Mouse (Mus musculus): ENCODE measurements around the gene Grik5.
A peak's percentile ranks its signal among the peaks of the same experiment; 100 is the strongest.

The Grik5 gene

DNA sequence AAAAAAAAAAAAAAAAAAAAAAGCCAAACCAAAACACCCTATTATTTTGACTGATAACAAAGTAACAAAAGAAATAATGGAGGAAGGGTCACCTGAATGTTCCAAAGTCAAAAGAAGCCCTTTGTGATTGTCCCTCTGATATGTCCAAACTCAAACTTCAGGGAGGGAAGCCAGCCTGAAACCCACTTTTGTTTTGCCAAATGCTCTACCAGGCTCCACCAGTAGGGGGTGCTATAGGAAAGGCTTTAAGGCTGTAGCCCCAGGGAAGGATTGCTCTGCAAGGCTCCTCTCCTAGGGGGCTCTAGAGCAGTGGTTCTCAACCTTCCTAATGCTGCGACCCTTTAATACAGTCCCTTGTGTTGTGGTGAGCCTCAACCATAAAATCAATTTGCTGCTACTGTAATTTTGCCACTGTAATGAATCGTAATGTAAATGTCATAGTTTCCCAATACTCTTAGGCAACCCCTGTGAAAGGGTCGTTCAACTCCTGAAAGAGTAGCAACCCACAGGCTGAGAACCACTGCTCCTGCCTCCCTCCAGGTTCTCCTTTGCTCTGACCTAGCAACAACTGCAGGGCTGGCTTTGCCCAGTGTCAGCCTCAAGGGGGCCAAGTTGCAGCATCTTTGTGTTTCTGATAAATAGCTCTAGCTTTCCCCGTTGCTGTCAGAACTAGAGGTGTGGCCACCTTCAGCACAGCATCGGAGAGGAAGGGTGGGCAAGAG, 42.0 kb downstream of the Grik5 start:
- peak; percentile 59 for DNase-seq

DNA sequence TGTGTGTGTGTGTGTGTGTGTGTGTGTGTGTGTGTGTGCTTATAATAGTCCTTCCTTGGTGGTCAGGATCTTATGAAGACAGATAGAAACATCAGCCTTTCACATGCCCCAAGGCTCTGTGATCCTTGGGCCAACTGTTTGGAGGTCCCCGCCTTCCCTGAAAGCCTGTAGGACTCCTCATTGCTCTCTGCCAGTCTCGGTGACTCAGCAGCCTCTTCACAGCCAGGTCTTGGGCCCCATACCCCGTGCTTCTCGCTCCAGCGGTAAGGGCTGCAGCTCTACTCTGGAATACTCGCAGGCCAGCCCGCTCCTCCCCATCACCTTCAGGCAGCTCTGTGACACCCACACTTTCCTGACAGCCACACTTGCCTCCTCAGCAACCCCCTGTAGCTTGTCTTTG, 45.7 kb downstream of the Grik5 start:
- no peak for DNase-seq

DNA sequence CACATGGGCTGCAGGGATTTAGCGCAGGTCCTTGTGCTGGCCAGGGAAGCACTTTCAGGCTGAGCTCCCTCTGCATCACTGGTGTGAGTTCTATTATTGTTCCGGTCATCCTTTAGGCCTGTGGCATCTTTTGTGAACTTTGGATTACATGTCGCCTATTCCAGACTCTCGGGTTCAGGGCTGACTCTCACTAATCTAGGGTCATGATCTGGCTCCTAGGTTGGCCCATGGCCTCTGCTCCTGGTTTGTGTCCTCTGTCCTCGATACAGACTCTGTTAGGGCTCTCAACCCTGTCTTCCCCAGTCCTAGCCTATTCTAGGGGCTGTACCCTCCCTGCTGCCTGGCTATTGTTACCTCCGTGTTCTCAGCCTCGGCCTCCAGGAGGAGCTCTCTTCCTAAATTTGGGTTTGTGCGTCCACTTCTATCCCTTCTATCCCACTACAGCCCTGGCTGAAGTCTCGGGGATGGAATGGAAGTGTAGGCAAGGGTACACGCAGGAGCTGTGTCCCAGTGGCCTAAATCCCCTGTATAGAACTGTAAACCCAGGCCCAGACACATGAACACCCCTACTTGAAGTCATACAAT, 46.2 kb downstream of the Grik5 start:
- no peak for DNase-seq

GRCm38 (mm10) chr7:25011592-25011991, 60.6 kb downstream of the Grik5 start:
- no peak for DNase-seq

GRCm38 (mm10) chr7:25010090-25010913, 61.8 kb downstream of the Grik5 start:
- DNase-seq = peak; percentile 76

GRCm38 (mm10) chr7:25009099-25009700, 62.9 kb downstream of the Grik5 start:
- peak; percentile 73 for DNase-seq

DNA sequence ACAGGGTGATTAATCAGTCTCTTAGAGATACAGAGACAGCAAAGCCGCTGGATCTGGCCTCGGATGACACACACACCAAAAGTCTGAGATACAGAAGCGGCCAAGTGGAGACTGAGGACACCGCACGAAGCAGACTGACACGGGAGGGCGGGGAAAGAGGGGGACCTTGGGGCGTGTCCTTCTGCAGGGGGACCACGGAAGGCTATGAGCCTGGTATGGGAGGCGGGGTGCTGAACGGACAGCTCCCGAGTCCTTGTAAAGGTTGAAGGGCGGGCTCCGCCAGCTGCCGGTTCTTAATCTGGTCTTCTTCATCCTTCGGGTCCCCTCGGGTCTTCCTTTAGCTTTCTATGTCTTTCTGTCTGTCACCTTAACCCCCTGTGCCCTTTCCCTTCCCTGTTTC, 63.5 kb downstream of the Grik5 start:
- DNase-seq = no peak

DNA sequence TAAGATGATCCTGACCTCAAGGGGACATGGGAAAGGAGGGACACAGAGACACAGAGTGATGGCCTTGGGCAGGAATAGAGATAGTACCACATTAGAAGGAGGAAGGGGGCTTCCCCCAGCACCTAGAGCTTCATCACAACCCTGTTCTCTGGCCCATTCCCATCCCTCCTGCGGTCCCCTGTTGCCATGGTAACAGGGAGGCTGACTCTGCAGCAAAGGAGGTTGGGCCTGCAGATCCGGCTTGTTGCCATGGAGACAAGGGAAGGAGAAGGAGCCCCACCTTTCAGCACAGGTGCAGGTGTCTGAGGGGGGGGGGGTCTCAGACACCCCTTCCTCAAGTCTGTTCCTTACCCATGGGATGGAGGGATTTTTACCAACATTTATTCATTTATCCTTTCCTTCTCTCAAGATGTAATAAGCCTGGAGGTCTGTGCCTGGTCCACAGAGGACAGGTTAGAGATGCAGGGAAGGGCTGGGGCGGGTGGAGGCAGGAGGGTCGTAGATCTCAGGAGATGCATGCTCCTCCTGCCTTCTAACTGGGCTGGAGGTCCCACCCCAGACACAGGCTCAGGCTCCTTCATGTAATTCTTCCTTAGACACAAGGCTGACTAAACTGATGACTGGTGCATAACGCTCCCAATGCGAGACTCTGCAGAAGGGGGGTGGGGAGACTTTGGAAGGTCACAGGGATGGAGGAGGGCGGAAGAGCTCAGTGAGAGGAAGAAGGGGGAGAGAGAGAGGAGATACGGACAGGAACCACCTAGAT, 64.4 kb downstream of the Grik5 start:
- DNase-seq = peak; percentile 78

DNA sequence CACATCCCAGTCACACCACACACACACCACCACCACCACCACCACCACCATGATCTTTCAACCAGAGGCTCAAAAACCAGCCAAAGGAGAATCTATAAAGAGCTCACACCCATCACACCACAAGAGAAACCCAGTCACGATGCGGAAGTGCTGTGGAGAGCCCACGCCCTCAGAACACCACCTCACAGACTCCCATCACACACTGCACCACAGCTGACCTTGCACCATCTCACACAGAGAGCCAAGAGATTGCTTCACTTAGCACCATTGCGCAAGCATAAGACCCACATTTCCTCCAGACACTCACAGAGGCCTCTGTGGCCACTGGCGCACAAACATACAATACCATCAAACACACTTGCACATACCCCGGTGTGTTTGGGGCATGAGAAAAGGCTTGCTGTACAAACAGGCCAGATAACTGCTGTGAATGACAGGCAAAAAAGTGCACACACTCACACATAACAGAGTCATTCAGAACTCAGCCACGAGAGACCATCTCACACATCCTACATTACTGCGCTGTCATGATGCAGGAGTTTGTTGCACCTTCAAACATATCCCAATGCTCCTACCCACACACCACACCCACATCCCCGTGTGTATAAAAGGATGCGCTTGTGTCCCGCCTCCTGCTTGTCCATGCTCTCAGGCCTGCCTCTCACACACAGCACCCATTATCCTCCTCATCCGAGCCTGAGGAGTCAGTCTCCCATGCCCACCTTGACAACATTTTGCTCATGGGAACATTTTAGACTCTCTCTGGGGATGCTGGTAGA, 65.4 kb downstream of the Grik5 start:
- DNase-seq = peak; percentile 80

DNA sequence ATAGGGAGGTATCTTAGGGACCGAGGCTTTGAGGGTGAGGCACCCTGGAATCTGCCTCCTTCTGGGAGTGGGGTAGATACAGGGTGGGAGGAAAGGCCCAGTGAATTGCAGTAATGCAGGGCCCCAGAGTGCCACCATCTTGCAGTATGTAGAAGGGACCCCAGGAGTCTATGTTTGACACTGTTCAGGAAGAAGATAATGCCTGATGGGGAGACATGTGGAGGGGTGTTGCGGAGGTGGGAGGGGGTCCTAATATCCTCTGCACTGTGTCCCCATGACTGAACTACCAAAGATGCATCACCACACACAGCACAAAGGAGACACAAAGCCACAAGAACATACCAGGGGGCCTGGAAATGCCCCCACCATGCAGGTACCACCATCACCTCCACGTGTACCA, 66.0 kb downstream of the Grik5 start:
- no peak for DNase-seq

- peak; percentile 87 for DNase-seq
These were observed 66.6 kb downstream of the Grik5 start, which contains the start of gene Atp1a3 for GRCm38 (mm10) chr7:25005421-25006065. Atp1a3 (minus strand) TSS chr7:25005958.

- no peak for DNase-seq
These were observed 67.3 kb downstream of the Grik5 start for GRCm38 (mm10) chr7:25004806-25005205.

DNA sequence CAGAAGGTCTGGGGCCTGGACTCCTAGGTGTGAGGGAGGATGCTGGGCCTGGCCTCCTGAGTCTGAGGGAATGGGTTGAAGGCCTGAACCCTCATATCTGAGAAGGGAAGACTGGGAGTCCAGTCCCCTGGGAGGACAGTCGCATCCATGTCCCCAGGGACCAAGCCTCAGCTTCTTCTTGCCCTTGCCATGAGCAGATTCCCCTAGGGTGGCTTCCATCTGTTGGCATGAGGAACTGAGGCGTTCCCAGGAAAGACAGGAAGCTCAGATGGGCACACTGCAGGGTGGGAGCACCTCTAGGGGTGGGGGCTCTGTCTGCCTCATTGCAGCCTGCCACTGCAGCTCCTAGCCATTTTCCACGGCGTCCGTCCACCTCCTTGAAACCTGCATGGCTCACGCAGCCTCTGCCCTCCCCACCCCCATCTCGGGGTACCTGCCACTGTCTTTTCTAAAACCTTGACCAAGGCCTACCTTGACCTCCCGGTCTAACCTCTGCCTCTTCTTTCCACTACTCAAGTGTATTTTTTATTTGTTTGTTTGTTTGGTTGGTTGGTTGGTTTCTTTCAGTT, 68.2 kb downstream of the Grik5 start:
- DNase-seq = no peak

DNA sequence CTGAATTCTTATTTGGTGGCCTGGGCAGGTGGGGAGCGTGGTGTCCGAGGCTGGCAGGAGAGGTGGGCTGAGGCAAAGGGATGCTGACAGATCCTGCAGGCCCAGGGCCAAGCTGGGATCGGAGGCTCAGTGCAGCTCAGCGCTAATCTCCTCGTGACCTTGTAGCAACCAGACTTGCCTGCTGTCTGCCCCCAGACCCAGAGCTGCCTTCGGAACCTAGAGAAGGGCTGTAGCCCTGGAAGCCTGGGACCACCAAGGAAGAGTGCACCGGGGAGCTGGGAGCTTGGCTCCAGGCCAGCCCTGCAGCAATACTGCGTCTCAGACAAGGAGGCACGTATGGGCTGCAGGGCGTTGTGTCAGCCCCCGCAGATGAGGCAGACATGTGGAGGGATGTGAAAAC, 68.9 kb downstream of the Grik5 start:
- DNase-seq = no peak

DNA sequence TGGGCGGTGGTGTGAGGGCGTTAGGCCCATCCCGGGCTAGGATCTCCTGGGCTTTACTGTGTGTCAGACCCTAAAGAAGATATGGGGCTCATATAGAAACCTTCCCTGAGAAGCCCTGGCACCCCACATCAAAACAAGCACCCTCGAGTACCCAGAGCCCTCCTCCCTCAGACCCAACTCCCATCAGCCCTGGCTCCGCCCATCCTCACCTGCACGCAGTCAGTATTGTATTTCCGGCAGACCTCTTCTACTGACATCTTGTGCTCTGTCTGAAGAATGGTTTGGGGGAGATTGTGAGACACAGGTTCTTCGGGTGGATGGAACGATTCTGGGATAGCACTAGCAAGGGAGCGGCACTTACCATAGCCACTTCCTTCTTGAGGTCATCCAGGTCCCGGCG, 71.4 kb downstream of the Grik5 start:
- DNase-seq = no peak

GRCm38 (mm10) chr7:25000211-25000610, 71.9 kb downstream of the Grik5 start:
- DNase-seq = no peak

DNA sequence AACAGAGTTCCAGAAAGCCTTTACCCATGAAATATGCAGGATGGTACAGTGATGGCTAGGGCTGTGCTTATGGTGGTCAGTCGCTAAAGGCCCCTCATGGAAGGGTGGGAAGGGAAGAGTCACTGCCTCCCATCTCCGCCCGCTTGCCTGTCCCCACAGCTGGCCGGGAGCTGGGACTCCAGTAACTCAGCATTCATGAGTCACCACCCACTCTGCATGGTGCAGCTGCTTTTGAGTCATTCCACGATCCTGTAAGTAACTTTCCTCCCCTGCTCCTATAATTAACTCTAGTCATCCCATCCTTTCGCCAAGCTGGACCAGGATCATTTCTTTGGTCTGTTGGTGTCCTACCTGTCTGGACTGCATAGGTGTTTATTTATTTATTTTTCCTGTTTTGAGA, 79.1 kb downstream of the Grik5 start:
- no peak for DNase-seq

GRCm38 (mm10) chr7:24990478-24990877, 81.7 kb downstream of the Grik5 start:
- no peak for DNase-seq

DNA sequence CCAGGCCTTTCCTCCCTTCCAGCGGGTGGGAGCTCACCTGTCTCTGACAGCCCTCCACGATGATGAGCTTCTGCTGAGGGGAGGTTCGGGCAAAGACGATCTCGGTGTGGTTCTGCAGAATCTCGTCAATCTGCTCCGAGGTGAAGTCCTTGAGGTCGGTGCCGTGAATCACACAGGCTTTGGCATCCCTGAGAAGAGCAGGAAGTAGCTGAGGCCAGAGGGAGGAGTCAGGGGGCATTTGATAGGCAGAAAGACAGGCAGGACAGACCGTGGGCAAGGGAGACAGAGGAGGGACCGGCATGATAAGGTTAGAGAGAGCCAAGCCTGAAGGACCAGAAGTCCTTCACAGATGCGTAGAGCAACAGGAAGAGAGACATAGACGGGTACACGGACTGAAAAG, 84.2 kb downstream of the Grik5 start:
- no peak for DNase-seq

DNA sequence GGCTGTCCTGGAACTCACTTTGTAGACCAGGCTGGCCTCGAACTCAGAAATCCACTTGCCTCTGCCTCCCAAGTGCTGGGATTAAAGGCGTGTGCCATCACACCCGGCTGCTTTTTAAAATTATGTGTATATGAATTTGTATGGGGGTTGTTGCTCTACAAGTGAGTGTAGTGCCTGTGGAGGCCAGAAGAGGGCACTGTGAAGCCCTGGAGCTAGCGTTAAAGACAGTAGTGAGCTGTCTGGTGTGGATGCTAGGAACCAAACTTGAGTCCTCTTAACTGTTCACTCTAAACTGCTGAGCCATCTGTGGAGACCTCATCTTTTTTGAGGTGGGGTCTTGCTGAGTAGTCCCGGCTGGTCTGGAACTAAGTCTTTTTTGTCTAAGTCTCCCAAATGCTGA, 86.3 kb downstream of the Grik5 start:
- DNase-seq = no peak

- no peak for DNase-seq
These were observed 87.8 kb downstream of the Grik5 start for GRCm38 (mm10) chr7:24984307-24984706.

Data from right cerebral cortex, postnatal 25 days (tissue).